Comparison of ENCODE assay signal across 8 mouse cellular contexts in the genomic region with DNA sequence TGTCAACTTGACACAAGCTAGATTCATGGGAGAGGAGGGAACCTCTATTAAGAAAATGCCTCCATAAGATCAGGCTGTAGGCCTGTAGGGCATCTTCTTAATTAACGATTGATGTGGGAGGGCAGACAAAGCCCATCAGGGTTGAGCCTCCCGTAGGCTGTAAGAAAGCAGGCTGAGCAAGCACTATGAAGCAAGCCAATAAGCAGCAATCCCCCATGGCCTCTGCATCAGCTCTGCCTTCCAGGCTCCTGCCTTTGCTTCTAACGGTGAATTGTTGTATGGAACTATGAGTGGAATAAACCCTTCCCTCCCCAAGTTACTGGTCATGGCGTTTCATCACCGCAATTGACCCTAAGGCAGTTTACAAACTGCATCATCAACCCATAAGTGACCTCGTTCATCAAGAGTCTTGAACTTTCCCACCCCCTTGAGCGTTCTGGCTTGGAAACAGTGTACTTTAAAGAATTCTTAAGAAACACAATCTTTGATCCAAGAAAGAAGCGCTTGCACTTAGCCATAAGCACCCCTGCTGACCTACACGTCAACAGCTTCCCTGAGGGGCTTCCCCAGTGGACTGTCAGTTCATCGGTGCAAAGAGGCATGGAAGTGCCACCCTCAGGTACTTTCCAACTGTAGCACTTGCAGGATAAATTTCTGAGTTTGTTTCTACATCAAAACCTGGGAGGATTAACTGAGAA. TPM values are rescaled to one million over a fixed set of nuclear protein-coding genes. Genes with fewer than 3 reads are reported as not detected.
A peak's percentile ranks its signal among the peaks of the same experiment; 100 is the strongest.
DNase-seq lines count a peak whose midpoint lies in the region; ATAC-seq and TF ChIP-seq lines count a peak whose summit lies in the region.

No protein-coding gene starts in this region.

- WGBS in kidney, adult 2 months, result 17% methylated on average over 10 of the region's 10 CpGs
- 13% methylated on average over 10 of the region's 10 CpGs for WGBS in hindbrain, postnatal 0 days

- no peak for DNase-seq in kidney, adult 2 months
- no peak for DNase-seq in kidney, postnatal 36 days
- peak; percentile 23 for DNase-seq in hindbrain, postnatal 0 days (ENCODE audit: low spot score)
- no peak for DNase-seq in frontal cortex, postnatal 25 days (ENCODE audit: low spot score in 2 of 2)
- DNase-seq in gastrocnemius, postnatal 25 days, result no peak
- no peak for DNase-seq in ovary, postnatal 10 days (ENCODE audit: low spot score)

- no peak for TF ChIP-seq CTCF in kidney, adult 2 months (conservative IDR thresholded peaks at IDR 0.05; ENCODE audit: insufficient read depth, insufficient read length, low read depth, low read length)
- no peak for TF ChIP-seq CTCF in bone marrow macrophage, adult 2 months (IDR thresholded peaks at IDR 0.05; ENCODE audit: low read depth, low read length)
- TF ChIP-seq CTCF in hindbrain, postnatal 0 days (IDR thresholded peaks at IDR 0.05; ENCODE audit: low read depth), result no peak

- H3K27ac ChIP-seq in kidney, adult 2 months (ENCODE audit: insufficient read depth, low read depth, low read length), result peak overlapping the region; percentile 99
- peak overlapping the region; percentile 93 for H3K27ac ChIP-seq in bone marrow macrophage, adult 2 months (ENCODE audit: insufficient read depth, low read depth, low read length)
- H3K27ac ChIP-seq in hindbrain, postnatal 0 days, result peak overlapping the region; percentile 89

- H3K27me3 ChIP-seq in kidney, adult 2 months (replicated peaks; ENCODE audit: control insufficient read depth, insufficient read depth, low read length), result no peaks in the 10 kb centered on the region
- H3K27me3 ChIP-seq in hindbrain, postnatal 0 days (ENCODE audit: insufficient read depth, low read length), result no peaks in the 10 kb centered on the region

- H3K4me3 ChIP-seq in kidney, adult 2 months (ENCODE audit: insufficient read depth, low read depth, low read length), result peak overlapping the region; percentile 96
- H3K4me3 ChIP-seq in bone marrow macrophage, adult 2 months (ENCODE audit: insufficient read depth, low read length), result peak overlapping the region; percentile 73
- H3K4me3 ChIP-seq in hindbrain, postnatal 0 days (ENCODE audit: low read length), result peak overlapping the region; percentile 48

- peaks cover 8% of the 10 kb centered on the region; the same call in 1 of the 2 replicates for H3K4me1 ChIP-seq in kidney, adult 2 months (ENCODE audit: control insufficient read depth, insufficient read depth, low read length)
- H3K4me1 ChIP-seq in bone marrow macrophage, adult 2 months (ENCODE audit: control insufficient read depth, insufficient read depth, low read length), result peaks cover 17% of the 10 kb centered on the region
- H3K4me1 ChIP-seq in hindbrain, postnatal 0 days (ENCODE audit: insufficient read depth, low read length), result peaks cover 7% of the 10 kb centered on the region

- no peaks in the 10 kb centered on the region for H3K36me3 ChIP-seq in kidney, adult 2 months (ENCODE audit: control insufficient read depth, insufficient read depth, low read length)
- no peaks in the 10 kb centered on the region for H3K36me3 ChIP-seq in hindbrain, postnatal 0 days (ENCODE audit: insufficient read depth, low read length)

- no peaks in the 10 kb centered on the region for H3K9me3 ChIP-seq in hindbrain, postnatal 0 days (ENCODE audit: low read length)

- H3K9ac ChIP-seq in hindbrain, postnatal 0 days (replicated peaks; ENCODE audit: low read length), result peak overlapping the region; percentile 70

- no peak for ATAC-seq in hindbrain, postnatal 0 days
- ATAC-seq in megakaryocyte-erythroid progenitor cell, adult 5-6 weeks (replicated peaks; ENCODE audit: low FRiP score, low TSS enrichment, poor library complexity, severe bottlenecking), result peak; percentile 5; the same call in 1 of the 2 replicates

- no peak for TF ChIP-seq POLR2A in kidney, adult 2 months (IDR thresholded peaks at IDR 0.05; ENCODE audit: low read depth, low read length)
- no peak for TF ChIP-seq POLR2A in bone marrow macrophage, adult 2 months (IDR thresholded peaks at IDR 0.05; ENCODE audit: borderline replicate concordance, low read depth, low read length)

- peak overlapping the region; percentile 64 for H3K4me2 ChIP-seq in hindbrain, postnatal 0 days (ENCODE audit: low read depth, low read length)

RNA-seq across cellular contexts. Expression of a gene that starts 7.4 kb away (rescaled TPM):
- polyA plus RNA-seq in kidney, adult 2 months (2012; rRNA removed), result 67.2 and 70.0 TPM in 2 replicates
- polyA plus RNA-seq in bone marrow macrophage, adult 2 months (2012; ENCODE audit: insufficient read depth, insufficient read length, missing spikeins), result 52.2 and 56.9 TPM in 2 replicates
- 90.5 and 92.4 TPM in 2 replicates for total RNA-seq in hindbrain, postnatal 0 days (2014; rRNA removed)
- polyA plus RNA-seq in hindbrain, postnatal 0 days (2015; fragmentation: Nextera tagmentation; extraction: Ambion mirVana), result 70.7 and 71.6 TPM in 2 replicates
- total RNA-seq in megakaryocyte-erythroid progenitor cell, adult 5-6 weeks (2014; fragmentation: Nextera tagmentation), result 25.5 and 29.9 TPM in 2 replicates
- total RNA-seq in megakaryocyte-erythroid progenitor cell, adult 5-6 weeks (2017), result 37.4 and 39.8 TPM in 2 replicates
- 10 to 100 TPM in 1 of 2 experiments, 1 to 10 TPM in 1; 9.3 to 11.8 TPM for total RNA-seq in gastrocnemius, postnatal 25 days (2021)
